Mouse (Mus musculus): ENCODE measurements around the gene Mrgpre. TPM values are rescaled to one million over a fixed set of nuclear protein-coding genes. Genes with fewer than 3 reads are reported as not detected.
A peak's percentile ranks its signal among the peaks of the same experiment; 100 is the strongest.

The Mrgpre gene
- 1.7 and 2.2 TPM in 2 replicates for polyA plus RNA-seq (2015; fragmentation: Nextera tagmentation; extraction: Ambion mirVana)

DNA sequence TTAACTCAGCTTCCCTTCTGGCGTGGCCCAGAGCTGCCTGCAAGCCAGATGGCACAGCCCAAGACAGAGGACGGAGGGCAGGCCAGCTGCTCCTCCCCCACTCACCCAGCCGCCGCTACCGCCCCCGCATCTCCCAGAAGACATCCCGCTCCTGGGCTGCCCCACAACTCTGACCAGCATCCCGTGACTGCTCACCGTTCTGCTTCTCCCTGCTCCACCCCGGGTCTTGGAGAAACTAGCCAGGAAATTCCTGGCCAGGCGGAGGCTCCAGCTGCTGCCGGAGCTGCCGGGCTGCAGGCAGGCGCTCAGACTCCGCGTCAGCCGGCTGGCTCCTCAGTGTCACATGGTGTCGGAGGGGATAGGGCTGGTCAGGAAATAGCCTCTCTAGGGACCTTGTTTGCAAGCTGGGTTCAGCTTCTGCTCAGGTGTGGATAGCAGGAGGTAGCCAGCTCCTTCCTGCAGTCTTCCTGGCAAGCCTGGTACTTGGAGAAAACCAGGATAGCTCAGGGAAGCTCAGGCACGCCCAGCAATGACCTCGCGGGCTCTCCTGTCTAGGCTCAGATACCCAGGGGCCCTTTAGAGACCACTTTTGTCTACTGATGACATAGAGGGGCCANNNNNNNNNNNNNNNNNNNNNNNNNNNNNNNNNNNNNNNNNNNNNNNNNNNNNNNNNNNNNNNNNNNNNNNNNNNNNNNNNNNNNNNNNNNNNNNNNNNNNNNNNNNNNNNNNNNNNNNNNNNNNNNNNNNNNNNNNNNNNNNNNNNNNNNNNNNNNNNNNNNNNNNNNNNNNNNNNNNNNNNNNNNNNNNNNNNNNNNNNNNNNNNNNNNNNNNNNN is at the start of gene Mrgpre:
TSS of gene Mrgpre (minus strand) at position 505 of the 834 bp plus-strand sequence.
- under 1% methylated on average over 20 of the region's 21 CpGs for whole genome bisulfite sequencing
- Histone ChIP-seq H3K4me3 (ENCODE audit: low read length) (peak within 1 kb of the TSS; percentile 58), H3K9ac (ENCODE audit: low read length) (peak within 1 kb of the TSS; percentile 71), H3K36me3 (ENCODE audit: control insufficient read depth, insufficient read depth) (no peaks in the 10 kb centered on the region), H3K27me3 (ENCODE audit: control insufficient read depth, insufficient read depth, low read length) (no peaks in the 10 kb centered on the region; the same call in 1 of the 2 replicates), H3K27ac (ENCODE audit: low read length) (peak within 1 kb of the TSS; percentile 81), H3K4me2 (ENCODE audit: low read depth, low read length) (peak within 1 kb of the TSS; percentile 77), H3K4me1 (ENCODE audit: control insufficient read depth, insufficient read depth, low read length) (peaks cover 24% of the 10 kb centered on the region), H3K9me3 (replicated peaks; ENCODE audit: control insufficient read depth, low read length) (no peaks in the 10 kb centered on the region)
- peak; percentile 80 for ATAC-seq (replicated peaks; ENCODE audit: extremely low read depth, insufficient read depth, low FRiP score)

- H3K36me3 ChIP-seq (ENCODE audit: control insufficient read depth, insufficient read depth): no peaks in the 10 kb centered on the region
- no peak for ATAC-seq (replicated peaks; ENCODE audit: extremely low read depth, insufficient read depth, low FRiP score)
- no peaks in the 10 kb centered on the region for H3K9me3 ChIP-seq (replicated peaks; ENCODE audit: control insufficient read depth, low read length)
- H3K4me1 ChIP-seq (ENCODE audit: control insufficient read depth, insufficient read depth, low read length): peaks cover 11% of the 10 kb centered on the region
- H3K9ac ChIP-seq (ENCODE audit: low read length): no peak overlapping the region
- no peak overlapping the region for H3K4me3 ChIP-seq (ENCODE audit: low read length)
- 72% methylated on average over 6 of the region's 6 CpGs for WGBS
- no peak overlapping the region for H3K4me2 ChIP-seq (ENCODE audit: low read depth, low read length)
- H3K27ac ChIP-seq (ENCODE audit: low read length): no peak overlapping the region
- no peaks in the 10 kb centered on the region for H3K27me3 ChIP-seq (ENCODE audit: control insufficient read depth, insufficient read depth, low read length)
These were observed 49.4 kb upstream of the Mrgpre start for GRCm38 (mm10) chr7:143833581-143834190.

- ATAC-seq (replicated peaks; ENCODE audit: extremely low read depth, insufficient read depth, low FRiP score): no peak
- peaks cover 11% of the 10 kb centered on the region for H3K4me1 ChIP-seq (ENCODE audit: control insufficient read depth, insufficient read depth, low read length)
- 90% methylated on average over 2 of the region's 2 CpGs for WGBS
These were observed 48.3 kb upstream of the Mrgpre start for GRCm38 (mm10) chr7:143832611-143833010.

GRCm38 (mm10) chr7:143832196-143832595 is 47.9 kb upstream of the Mrgpre start:
- Histone ChIP-seq H3K27ac (ENCODE audit: low read length) (no peak overlapping the region), H3K4me1 (ENCODE audit: control insufficient read depth, insufficient read depth, low read length) (peaks cover 11% of the 10 kb centered on the region), H3K36me3 (ENCODE audit: control insufficient read depth, insufficient read depth) (no peaks in the 10 kb centered on the region), H3K4me2 (ENCODE audit: low read depth, low read length) (no peak overlapping the region), H3K27me3 (ENCODE audit: control insufficient read depth, insufficient read depth, low read length) (no peaks in the 10 kb centered on the region), H3K9me3 (replicated peaks; ENCODE audit: control insufficient read depth, low read length) (no peaks in the 10 kb centered on the region), H3K9ac (ENCODE audit: low read length) (no peak overlapping the region), H3K4me3 (ENCODE audit: low read length) (no peak overlapping the region)
- whole genome bisulfite sequencing: 80% methylated on average over 8 of the region's 8 CpGs
- no peak for ATAC-seq (replicated peaks; ENCODE audit: extremely low read depth, insufficient read depth, low FRiP score)

More at GRCm38 (mm10) chr7:143832611-143833010, 48.3 kb upstream of the Mrgpre start:
- Histone ChIP-seq H3K9ac (ENCODE audit: low read length) (no peak overlapping the region), H3K27ac (ENCODE audit: low read length) (no peak overlapping the region), H3K4me3 (ENCODE audit: low read length) (no peak overlapping the region), H3K36me3 (ENCODE audit: control insufficient read depth, insufficient read depth) (no peaks in the 10 kb centered on the region), H3K4me2 (ENCODE audit: low read depth, low read length) (no peak overlapping the region), H3K27me3 (ENCODE audit: control insufficient read depth, insufficient read depth, low read length) (no peaks in the 10 kb centered on the region), H3K9me3 (replicated peaks; ENCODE audit: control insufficient read depth, low read length) (no peaks in the 10 kb centered on the region)

GRCm38 (mm10) chr7:143830399-143830798 is 46.1 kb upstream of the Mrgpre start:
- no peaks in the 10 kb centered on the region for H3K9me3 ChIP-seq (replicated peaks; ENCODE audit: control insufficient read depth, low read length)
- H3K27ac ChIP-seq (ENCODE audit: low read length): 0 out of 2 replicates have a peak overlapping the region, but pooled peaks have one; percentile 41
- 10% methylated on average over 6 of the region's 6 CpGs for WGBS
- no peaks in the 10 kb centered on the region for H3K36me3 ChIP-seq (ENCODE audit: control insufficient read depth, insufficient read depth)
- peaks cover 11% of the 10 kb centered on the region for H3K4me1 ChIP-seq (ENCODE audit: control insufficient read depth, insufficient read depth, low read length)
- H3K9ac ChIP-seq (ENCODE audit: low read length): peak overlapping the region; percentile 87
- H3K4me2 ChIP-seq (ENCODE audit: low read depth, low read length): peak overlapping the region; percentile 94
- ATAC-seq (replicated peaks; ENCODE audit: extremely low read depth, insufficient read depth, low FRiP score): no peak
- H3K4me3 ChIP-seq (ENCODE audit: low read length): peak overlapping the region; percentile 84
- no peaks in the 10 kb centered on the region for H3K27me3 ChIP-seq (ENCODE audit: control insufficient read depth, insufficient read depth, low read length)

DNA sequence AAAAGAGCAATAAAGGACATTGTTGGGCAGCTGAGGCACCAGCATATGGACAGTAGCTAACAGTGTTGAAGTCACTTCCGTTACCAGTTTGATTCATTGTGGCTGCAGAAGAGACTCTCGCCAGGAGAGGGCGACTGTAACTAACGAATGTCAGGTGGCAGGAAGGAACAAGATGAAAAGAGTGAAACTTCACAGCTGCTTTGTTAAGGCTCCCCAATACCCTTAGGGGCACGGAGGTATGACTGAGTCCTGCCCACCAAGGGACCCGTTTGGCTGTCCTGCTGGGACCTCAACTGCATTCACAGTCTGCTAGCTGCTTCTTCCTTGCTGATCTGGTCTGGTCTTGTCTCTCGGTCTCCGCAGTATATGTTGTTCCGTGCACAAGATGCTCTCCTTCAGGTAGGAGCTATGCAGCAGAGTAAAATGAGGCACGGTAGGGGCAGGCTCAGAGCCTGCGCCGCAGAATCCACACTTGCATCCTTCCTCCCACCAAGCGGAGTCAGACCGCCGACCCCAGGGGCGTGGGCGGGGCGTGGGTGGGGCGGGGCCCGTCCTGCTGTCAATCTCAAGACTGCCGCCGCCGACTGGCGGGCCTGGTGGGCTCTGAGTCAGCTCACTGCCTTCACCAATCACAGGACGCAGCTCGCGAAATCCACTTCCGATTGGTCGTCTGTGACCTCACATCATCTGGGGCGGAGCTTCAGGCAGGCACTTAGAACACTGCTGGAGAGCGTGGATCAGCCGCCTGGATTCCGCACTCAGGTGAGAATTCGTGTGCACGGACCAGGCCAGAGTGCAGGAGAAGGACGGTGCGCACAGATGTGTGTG is 45.4 kb upstream of the Mrgpre start:
- Histone ChIP-seq H3K4me1 (ENCODE audit: control insufficient read depth, insufficient read depth, low read length) (peaks cover 11% of the 10 kb centered on the region), H3K9ac (ENCODE audit: low read length) (peak overlapping the region; percentile 87), H3K4me2 (ENCODE audit: low read depth, low read length) (peak overlapping the region; percentile 94), H3K36me3 (ENCODE audit: control insufficient read depth, insufficient read depth) (no peaks in the 10 kb centered on the region), H3K9me3 (replicated peaks; ENCODE audit: control insufficient read depth, low read length) (no peaks in the 10 kb centered on the region), H3K27ac (ENCODE audit: low read length) (peak overlapping the region; percentile 95), H3K4me3 (ENCODE audit: low read length) (peak overlapping the region; percentile 84), H3K27me3 (ENCODE audit: control insufficient read depth, insufficient read depth, low read length) (no peaks in the 10 kb centered on the region)
- ATAC-seq (replicated peaks; ENCODE audit: extremely low read depth, insufficient read depth, low FRiP score): peak; percentile 97
- WGBS: under 1% methylated on average over 37 of the region's 37 CpGs

- 92% methylated on average over 2 of the region's 2 CpGs for WGBS
- no peak overlapping the region for H3K4me3 ChIP-seq (ENCODE audit: low read length)
- no peaks in the 10 kb centered on the region for H3K9me3 ChIP-seq (replicated peaks; ENCODE audit: control insufficient read depth, low read length)
- no peaks in the 10 kb centered on the region for H3K36me3 ChIP-seq (ENCODE audit: control insufficient read depth, insufficient read depth)
- no peaks in the 10 kb centered on the region for H3K27me3 ChIP-seq (ENCODE audit: control insufficient read depth, insufficient read depth, low read length)
- no peak overlapping the region for H3K4me2 ChIP-seq (ENCODE audit: low read depth, low read length)
- no peak for ATAC-seq (replicated peaks; ENCODE audit: extremely low read depth, insufficient read depth, low FRiP score)
- H3K9ac ChIP-seq (ENCODE audit: low read length): no peak overlapping the region
- H3K4me1 ChIP-seq (ENCODE audit: control insufficient read depth, insufficient read depth, low read length): peaks cover 18% of the 10 kb centered on the region
- no peak overlapping the region for H3K27ac ChIP-seq (ENCODE audit: low read length)
These were observed 42.7 kb upstream of the Mrgpre start for GRCm38 (mm10) chr7:143826985-143827384.

GRCm38 (mm10) chr7:143823266-143823605 is 38.9 kb upstream of the Mrgpre start:
- Histone ChIP-seq H3K27ac (ENCODE audit: low read length) (peak overlapping the region; percentile 88), H3K9me3 (replicated peaks; ENCODE audit: control insufficient read depth, low read length) (no peaks in the 10 kb centered on the region), H3K4me1 (ENCODE audit: control insufficient read depth, insufficient read depth, low read length) (peaks cover 10% of the 10 kb centered on the region), H3K9ac (ENCODE audit: low read length) (peak overlapping the region; percentile 58), H3K27me3 (ENCODE audit: control insufficient read depth, insufficient read depth, low read length) (no peaks in the 10 kb centered on the region), H3K4me2 (ENCODE audit: low read depth, low read length) (peak overlapping the region; percentile 65), H3K36me3 (ENCODE audit: control insufficient read depth, insufficient read depth) (peaks cover 7% of the 10 kb centered on the region), H3K4me3 (ENCODE audit: low read length) (peak overlapping the region; percentile 47)
- peak; percentile 1; the same call in 1 of the 2 replicates for ATAC-seq (replicated peaks; ENCODE audit: extremely low read depth, insufficient read depth, low FRiP score)
- 78% methylated on average over 4 of the region's 4 CpGs for WGBS
